Mouse (Mus musculus) heart, embryonic 16.5 days (tissue): ENCODE results near the gene Plxna4. TPM values are rescaled to one million over a fixed set of nuclear protein-coding genes. Genes with fewer than 3 reads are reported as not detected.

Source experiments
- ATAC-seq: fragments of 200-750 bp; cut with Nextera tagmentation; replicated peaks from 2 replicates; pipeline ENCODE4 v1.8.0; 2017; ENCODE audit warnings: moderate number of reproducible peaks; ENCODE audit not compliant: insufficient read depth, low FRiP score; ENCODE audit errors: extremely low read depth
- H3K27ac ChIP-seq: fragments of 300-500 bp; sonication (generic); 2 replicates; pipeline ENCODE4 v1.5.1; 2014; ENCODE audit warnings: mild to moderate bottlenecking, low read length, control low read depth, moderate library complexity
- H3K27me3 ChIP-seq: fragments of 300-500 bp; sonication (generic); 2 replicates; pipeline ENCODE4 v1.6.1; 2014; ENCODE audit warnings: low read length, mixed read lengths; ENCODE audit not compliant: control insufficient read depth, insufficient read depth
- H3K36me3 ChIP-seq: fragments of 300-500 bp; sonication (generic); 2 replicates; pipeline ENCODE4 v1.6.1; 2014; ENCODE audit not compliant: control insufficient read depth, insufficient read depth
- H3K4me1 ChIP-seq: fragments of 300-500 bp; sonication (generic); 2 replicates; pipeline ENCODE4 v1.6.1; 2014; ENCODE audit warnings: low read length, mixed read lengths; ENCODE audit not compliant: control insufficient read depth, insufficient read depth
- H3K4me2 ChIP-seq: fragments of 300-500 bp; sonication (generic); 2 replicates; pipeline ENCODE4 v1.6.1; 2014; ENCODE audit warnings: low read depth, mild to moderate bottlenecking, control low read depth, low read length
- H3K4me3 ChIP-seq: fragments of 300-500 bp; sonication (generic); 2 replicates; pipeline ENCODE4 v1.5.1; 2014; ENCODE audit warnings: mild to moderate bottlenecking, control low read depth, low read length
- H3K9ac ChIP-seq: fragments of 300-500 bp; sonication (generic); 2 replicates; pipeline ENCODE4 v1.6.1; 2014; ENCODE audit warnings: low read length, control low read depth
- H3K9me3 ChIP-seq: fragments of 300-500 bp; sonication (generic); replicated peaks from 2 replicates; pipeline ENCODE4 v1.6.1; 2016; ENCODE audit warnings: low read length; ENCODE audit not compliant: control insufficient read depth
- WGBS: fragments of 180-500 bp; shearing (Covaris S2); extraction: QIAGEN DNeasy Blood & Tissue Kit; methylation state at CpG from one replicate; pipeline ENCODE4 v1.1.7; 2014; 5-methylcytosine and 5-hydroxymethylcytosine counted together
- polyA plus RNA-seq: library from polyadenylated mRNA; unstranded; fragments of >200 nt; fragmentation: Nextera tagmentation; extraction: Ambion mirVana; gene quantifications from 2 replicates; pipeline ENCODE4 v1.2.1, GENCODE M21; 2015

Plxna4 gene
- polyA plus RNA-seq, 1 experiment from 2014 or later: 3.7 TPM

DNA sequence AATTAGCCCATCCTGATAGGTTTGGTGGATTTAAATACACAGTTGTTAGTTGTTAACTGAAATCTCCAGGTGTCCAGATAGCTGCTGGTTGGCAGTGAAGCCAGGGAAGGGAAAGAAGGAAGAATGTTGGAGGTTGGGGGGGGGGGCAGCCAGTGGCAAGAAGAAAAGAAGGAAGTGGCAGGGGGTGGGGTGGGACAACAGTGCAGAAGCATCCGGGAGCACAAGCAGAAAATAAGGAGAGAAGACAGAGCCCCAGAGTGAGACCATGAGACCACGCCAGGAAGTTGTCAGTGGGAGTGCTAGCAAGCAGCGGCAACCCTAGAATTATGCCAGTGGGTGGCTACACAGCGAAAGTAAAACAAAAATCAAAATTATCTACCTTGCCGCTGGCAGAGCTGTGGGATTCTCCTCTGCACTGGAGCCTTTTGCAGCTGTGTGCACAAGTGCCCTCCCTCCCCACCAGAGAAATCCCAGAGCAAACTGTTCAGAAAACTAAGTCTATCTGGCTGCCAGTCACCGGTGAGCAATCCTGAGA lies 404.3 kb downstream of the Plxna4 start:
- no peak overlapping the region for H3K4me3 ChIP-seq
- H3K4me2 ChIP-seq: no peak overlapping the region
- H3K27me3 ChIP-seq: no peaks in the 10 kb centered on the region
- H3K9me3 ChIP-seq: no peaks in the 10 kb centered on the region
- no peak overlapping the region for H3K9ac ChIP-seq
- peaks cover 8% of the 10 kb centered on the region; the same call in 1 of the 2 replicates for H3K36me3 ChIP-seq
- 64% methylated on average over 6 of the region's 6 CpGs for WGBS
- H3K4me1 ChIP-seq: no peaks in the 10 kb centered on the region
- H3K27ac ChIP-seq: no peak overlapping the region
- no peak for ATAC-seq

DNA sequence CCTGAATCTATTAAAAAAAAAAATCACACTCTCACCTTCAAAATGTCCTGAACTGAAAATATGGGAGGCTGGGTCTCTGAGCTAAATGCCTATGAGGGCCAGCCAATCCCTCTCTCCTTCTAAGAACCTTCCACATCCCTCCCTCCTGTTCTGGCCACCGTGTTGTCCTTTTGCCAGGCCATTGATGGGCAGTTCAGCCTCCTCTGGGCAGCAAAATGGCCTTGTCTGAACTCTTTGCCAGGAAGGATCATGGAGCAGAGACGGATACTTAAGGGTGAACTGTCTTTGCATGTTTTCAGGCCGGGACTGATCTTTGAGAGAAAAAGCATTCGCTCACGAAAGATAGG lies 408.0 kb downstream of the Plxna4 start:
- H3K27me3 ChIP-seq: no peaks in the 10 kb centered on the region
- H3K4me1 ChIP-seq: no peaks in the 10 kb centered on the region
- H3K9ac ChIP-seq: no peak overlapping the region
- H3K9me3 ChIP-seq: no peaks in the 10 kb centered on the region
- peaks cover 7% of the 10 kb centered on the region for H3K36me3 ChIP-seq
- no peak for ATAC-seq
- no peak overlapping the region for H3K4me3 ChIP-seq
- no peak overlapping the region for H3K4me2 ChIP-seq
- H3K27ac ChIP-seq: no peak overlapping the region
- WGBS: 79% methylated on average over 5 of the region's 5 CpGs

DNA sequence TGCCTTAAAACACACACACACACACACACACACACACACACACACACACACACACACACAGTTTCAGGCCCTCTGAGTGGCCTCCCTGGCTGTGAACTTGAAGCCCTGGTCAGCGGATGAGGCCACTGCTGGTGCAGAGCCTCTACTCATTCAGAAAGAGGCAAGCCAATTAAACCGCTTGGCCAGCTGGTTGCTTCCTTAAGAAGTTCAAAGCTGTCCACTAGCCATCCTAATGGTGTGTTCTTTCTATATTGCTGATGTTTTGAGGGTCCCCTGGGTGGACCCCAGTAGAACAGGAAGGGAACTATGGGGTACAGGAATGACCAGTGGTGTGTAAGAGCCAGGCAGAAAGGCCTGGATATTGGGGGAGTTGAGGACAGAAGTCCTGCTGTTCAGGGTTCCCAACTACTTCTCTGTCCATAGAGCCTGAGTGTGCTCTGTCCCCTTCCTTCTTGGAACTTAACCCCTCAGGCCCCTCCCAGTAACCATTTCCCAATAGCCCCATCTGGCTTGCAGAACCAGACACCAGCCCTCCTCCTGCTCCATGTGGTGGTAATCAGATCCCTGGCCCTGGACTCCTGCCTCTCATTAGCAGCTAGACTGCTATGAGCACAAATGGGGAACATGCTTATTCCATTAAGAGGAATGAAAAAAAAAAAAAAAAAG lies 408.5 kb downstream of the Plxna4 start:
- H3K9me3 ChIP-seq: no peaks in the 10 kb centered on the region
- ATAC-seq: no peak
- H3K27ac ChIP-seq: no peak overlapping the region
- no peaks in the 10 kb centered on the region for H3K27me3 ChIP-seq
- H3K9ac ChIP-seq: no peak overlapping the region
- no peak overlapping the region for H3K4me3 ChIP-seq
- H3K36me3 ChIP-seq: peaks cover 7% of the 10 kb centered on the region
- H3K4me1 ChIP-seq: no peaks in the 10 kb centered on the region
- WGBS: 90% methylated on average over 2 of the region's 2 CpGs
- no peak overlapping the region for H3K4me2 ChIP-seq

DNA sequence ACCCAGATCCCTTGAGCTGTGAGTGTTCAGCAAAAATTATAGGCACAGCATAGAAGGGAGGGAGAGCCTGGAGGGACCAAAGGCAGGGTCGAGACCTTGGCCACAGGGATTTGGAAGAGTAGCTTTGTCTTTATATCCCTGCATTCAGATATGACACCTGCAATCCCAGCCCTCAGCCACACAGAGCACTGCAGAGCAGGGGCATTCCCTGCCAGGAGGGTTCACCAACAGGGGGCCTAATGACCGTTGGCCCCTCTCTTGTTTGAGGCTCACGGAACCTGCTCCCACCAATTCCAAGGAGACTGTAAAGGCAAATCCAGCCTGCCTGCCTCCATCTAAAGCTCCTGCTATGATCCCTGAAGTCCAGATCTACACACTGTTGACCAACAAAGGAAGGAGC lies 410.1 kb downstream of the Plxna4 start:
- Histone ChIP-seq H3K4me1 (no peaks in the 10 kb centered on the region), H3K36me3 (peaks cover 7% of the 10 kb centered on the region), H3K9me3 (no peaks in the 10 kb centered on the region), H3K27ac (no peak overlapping the region), H3K4me2 (no peak overlapping the region), H3K27me3 (no peaks in the 10 kb centered on the region), H3K9ac (no peak overlapping the region), H3K4me3 (no peak overlapping the region)
- 78% methylated on average over 3 of the region's 3 CpGs for WGBS
- ATAC-seq: no peak

GRCm38 (mm10) chr6:32167725-32168124 lies 420.3 kb downstream of the Plxna4 start:
- ATAC-seq: no peak
- no peaks in the 10 kb centered on the region for H3K27me3 ChIP-seq
- no peak overlapping the region for H3K4me3 ChIP-seq
- H3K4me1 ChIP-seq: no peaks in the 10 kb centered on the region
- WGBS: 63% methylated on average over 1 of the region's 1 CpGs
- H3K27ac ChIP-seq: no peak overlapping the region
- no peak overlapping the region for H3K4me2 ChIP-seq
- H3K9me3 ChIP-seq: no peaks in the 10 kb centered on the region
- H3K36me3 ChIP-seq: peaks cover 4% of the 10 kb centered on the region; the same call in 1 of the 2 replicates
- H3K9ac ChIP-seq: no peak overlapping the region

GRCm38 (mm10) chr6:32160370-32160769 lies 427.6 kb downstream of the Plxna4 start:
- WGBS: 88% methylated on average over 2 of the region's 2 CpGs
- peaks cover 11% of the 10 kb centered on the region for H3K36me3 ChIP-seq
- H3K27me3 ChIP-seq: no peaks in the 10 kb centered on the region
- H3K27ac ChIP-seq: no peak overlapping the region
- H3K4me2 ChIP-seq: no peak overlapping the region
- H3K4me3 ChIP-seq: no peak overlapping the region
- no peaks in the 10 kb centered on the region for H3K9me3 ChIP-seq
- no peaks in the 10 kb centered on the region for H3K4me1 ChIP-seq
- no peak overlapping the region for H3K9ac ChIP-seq
- ATAC-seq: no peak

- Histone ChIP-seq H3K4me1 (no peaks in the 10 kb centered on the region), H3K36me3 (peaks cover 11% of the 10 kb centered on the region), H3K9ac (no peak overlapping the region), H3K4me3 (no peak overlapping the region), H3K27ac (no peak overlapping the region), H3K9me3 (no peaks in the 10 kb centered on the region), H3K27me3 (no peaks in the 10 kb centered on the region), H3K4me2 (no peak overlapping the region)
- WGBS: 63% methylated on average over 4 of the region's 4 CpGs
- ATAC-seq: no peak
Observed at GRCm38 (mm10) chr6:32159931-32160330, 428.1 kb downstream of the Plxna4 start.

- no peaks in the 10 kb centered on the region for H3K9me3 ChIP-seq
- H3K4me1 ChIP-seq: no peaks in the 10 kb centered on the region
- no peak for ATAC-seq
- no peak overlapping the region for H3K4me2 ChIP-seq
- H3K4me3 ChIP-seq: no peak overlapping the region
- H3K27ac ChIP-seq: no peak overlapping the region
- H3K27me3 ChIP-seq: no peaks in the 10 kb centered on the region
- H3K36me3 ChIP-seq: peaks cover 11% of the 10 kb centered on the region
- 88% methylated on average over 1 of the region's 1 CpGs for WGBS
- H3K9ac ChIP-seq: no peak overlapping the region
Observed at GRCm38 (mm10) chr6:32158347-32158746, 429.6 kb downstream of the Plxna4 start.

GRCm38 (mm10) chr6:32153170-32153569 lies 434.8 kb downstream of the Plxna4 start:
- H3K4me3 ChIP-seq: no peak overlapping the region
- no peaks in the 10 kb centered on the region for H3K4me1 ChIP-seq
- no peaks in the 10 kb centered on the region for H3K27me3 ChIP-seq
- no peak overlapping the region for H3K4me2 ChIP-seq
- no peaks in the 10 kb centered on the region for H3K9me3 ChIP-seq
- H3K36me3 ChIP-seq: peaks cover 5% of the 10 kb centered on the region
- no peak overlapping the region for H3K9ac ChIP-seq
- H3K27ac ChIP-seq: no peak overlapping the region
- 92% methylated on average over 4 of the region's 4 CpGs for WGBS
- ATAC-seq: no peak
